23 mouse cellular contexts compared by ENCODE assay signal in the genomic region with DNA sequence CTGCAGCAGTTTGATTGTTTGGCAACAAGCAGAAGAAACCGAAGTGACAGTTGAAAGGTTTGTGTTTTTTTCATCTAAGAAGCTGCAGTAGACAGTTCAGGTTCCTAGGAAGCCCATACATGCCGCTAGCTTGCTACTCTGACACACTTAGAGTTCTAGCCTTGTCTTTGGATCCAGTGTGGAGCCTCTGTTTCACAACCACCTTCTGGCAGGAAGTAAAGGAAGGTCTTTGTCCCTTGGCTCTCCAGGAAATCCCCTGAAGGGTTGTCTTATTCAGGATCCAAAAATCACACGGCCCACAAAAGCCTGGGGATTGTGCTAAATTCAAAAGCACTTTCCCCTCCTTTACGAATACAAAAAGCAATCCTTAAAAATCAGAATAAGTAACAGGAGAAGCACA. TPM values are rescaled to one million over a fixed set of nuclear protein-coding genes. Genes with fewer than 3 reads are reported as not detected.
A peak's percentile ranks its signal among the peaks of the same experiment; 100 is the strongest.
DNase-seq lines count a peak whose midpoint lies in the region; ATAC-seq and TF ChIP-seq lines count a peak whose summit lies in the region.
"Had no signal": no experiment of that assay in that cellular context is flagged by ENCODE, and none has a peak within 500 bp of the region (broad histone marks: within the 10 kb centered on the region; RNA-seq: fewer than 3 reads in every experiment).

No protein-coding gene starts in this region.

- no peak overlapping the region for H3K9ac ChIP-seq in hindbrain, postnatal 0 days (replicated peaks; ENCODE audit: low read length)
- no peak overlapping the region for H3K9ac ChIP-seq in hindbrain, embryonic 14.5 days
- H3K9ac ChIP-seq in intestine, embryonic 15.5 days, result peak overlapping the region; percentile 12; the same call in 1 of the 2 replicates
- H3K9ac ChIP-seq: embryonic facial prominence, embryonic 13.5 days; forebrain, embryonic 15.5 days; hindbrain, embryonic 13.5 days had no signal

- peak overlapping the region; percentile 2; the same call in 1 of the 2 replicates for H3K27ac ChIP-seq in hindbrain, postnatal 0 days
- H3K27ac ChIP-seq in hindbrain, embryonic 14.5 days, result no peak overlapping the region
- H3K27ac ChIP-seq in intestine, embryonic 15.5 days, result peak overlapping the region; percentile 25; the same call in 1 of the 2 replicates
- H3K27ac ChIP-seq in forebrain, embryonic 10.5 days, result no peak overlapping the region
- H3K27ac ChIP-seq: embryonic facial prominence, embryonic 13.5 days; forebrain, embryonic 15.5 days; heart, embryonic 10.5 days; hindbrain, embryonic 13.5 days had no signal

- H3K27me3 ChIP-seq in hindbrain, postnatal 0 days (ENCODE audit: insufficient read depth, low read length), result no peaks in the 10 kb centered on the region
- no peaks in the 10 kb centered on the region for H3K27me3 ChIP-seq in hindbrain, embryonic 14.5 days (ENCODE audit: control insufficient read depth, insufficient read depth, low read length)
- H3K27me3 ChIP-seq in intestine, embryonic 15.5 days (replicated peaks), result no peaks in the 10 kb centered on the region
- 0 out of 2 replicates have a peak, but pooled peaks cover 3% of the 10 kb centered on the region for H3K27me3 ChIP-seq in forebrain, embryonic 10.5 days (ENCODE audit: poor library complexity, severe bottlenecking)
- H3K27me3 ChIP-seq: CH12.LX; embryonic facial prominence, embryonic 13.5 days had no signal

- DNase-seq in hindbrain, postnatal 0 days (ENCODE audit: low spot score), result no peak
- DNase-seq in hindbrain, embryonic 14.5 days (ENCODE audit: low spot score), result no peak
- DNase-seq in thymus, postnatal 14 days, result peak; percentile 8
- DNase-seq in thymus, postnatal 0 days (ENCODE audit: low spot score), result no peak
- DNase-seq in kidney, postnatal 36 days, result no peak
- no peak for DNase-seq in forebrain, embryonic 10.5 days (ENCODE audit: extremely low spot score, low spot score)
- DNase-seq: adrenal gland, adult 8-10 months; cerebellum, adult 18-20 months; cerebellum, adult 9-11 months; cerebellum, postnatal 36 days; gastrocnemius, postnatal 36 days; heart, adult 11 months; heart, postnatal 10 days had no signal

- H3K4me2 ChIP-seq in hindbrain, postnatal 0 days (ENCODE audit: low read depth, low read length), result no peak overlapping the region
- H3K4me2 ChIP-seq in hindbrain, embryonic 14.5 days (replicated peaks), result no peak overlapping the region
- no peak overlapping the region for H3K4me2 ChIP-seq in intestine, embryonic 15.5 days (replicated peaks)
- H3K4me2 ChIP-seq: embryonic facial prominence, embryonic 13.5 days; forebrain, embryonic 15.5 days; hindbrain, embryonic 13.5 days had no signal

- WGBS in hindbrain, postnatal 0 days, result 49% methylated on average over 4 of the region's 4 CpGs
- WGBS in hindbrain, embryonic 14.5 days, result 65% methylated on average over 4 of the region's 4 CpGs
- WGBS in intestine, embryonic 15.5 days, result 65% methylated on average over 4 of the region's 4 CpGs
- 55% methylated on average over 4 of the region's 4 CpGs for WGBS in forebrain, embryonic 10.5 days

- no peak for TF ChIP-seq CTCF in hindbrain, postnatal 0 days (IDR thresholded peaks at IDR 0.05; ENCODE audit: low read depth)

- H3K4me1 ChIP-seq in hindbrain, postnatal 0 days (ENCODE audit: insufficient read depth, low read length), result no peaks in the 10 kb centered on the region
- no peaks in the 10 kb centered on the region for H3K4me1 ChIP-seq in hindbrain, embryonic 14.5 days (replicated peaks; ENCODE audit: control insufficient read depth, insufficient read depth, low read length)
- H3K4me1 ChIP-seq in intestine, embryonic 15.5 days (replicated peaks), result 0 out of 2 replicates have a peak, but pooled peaks cover 3% of the 10 kb centered on the region
- peaks cover 12% of the 10 kb centered on the region for H3K4me1 ChIP-seq in forebrain, embryonic 10.5 days
- H3K4me1 ChIP-seq: embryonic facial prominence, embryonic 13.5 days; forebrain, embryonic 15.5 days; heart, embryonic 10.5 days; hindbrain, embryonic 13.5 days had no signal

- no peak overlapping the region for H3K4me3 ChIP-seq in hindbrain, postnatal 0 days (ENCODE audit: low read length)
- no peak overlapping the region for H3K4me3 ChIP-seq in hindbrain, embryonic 14.5 days (replicated peaks; ENCODE audit: low read length)
- H3K4me3 ChIP-seq in intestine, embryonic 15.5 days (replicated peaks), result no peak overlapping the region
- no peak overlapping the region for H3K4me3 ChIP-seq in forebrain, embryonic 10.5 days
- H3K4me3 ChIP-seq: embryonic facial prominence, embryonic 13.5 days; forebrain, embryonic 15.5 days; heart, embryonic 10.5 days; hindbrain, embryonic 13.5 days had no signal

- no peaks in the 10 kb centered on the region for H3K36me3 ChIP-seq in hindbrain, postnatal 0 days (ENCODE audit: insufficient read depth, low read length)
- H3K36me3 ChIP-seq in hindbrain, embryonic 14.5 days (replicated peaks; ENCODE audit: control insufficient read depth, insufficient read depth), result no peaks in the 10 kb centered on the region
- no peaks in the 10 kb centered on the region for H3K36me3 ChIP-seq in intestine, embryonic 15.5 days
- no peaks in the 10 kb centered on the region for H3K36me3 ChIP-seq in forebrain, embryonic 10.5 days (replicated peaks)
- H3K36me3 ChIP-seq: embryonic facial prominence, embryonic 13.5 days; forebrain, embryonic 15.5 days; heart, embryonic 10.5 days; hindbrain, embryonic 13.5 days had no signal

- no peaks in the 10 kb centered on the region for H3K9me3 ChIP-seq in hindbrain, postnatal 0 days (ENCODE audit: low read length)
- no peaks in the 10 kb centered on the region for H3K9me3 ChIP-seq in hindbrain, embryonic 14.5 days (ENCODE audit: control insufficient read depth, low read length)
- H3K9me3 ChIP-seq in intestine, embryonic 15.5 days, result no peaks in the 10 kb centered on the region
- H3K9me3 ChIP-seq in forebrain, embryonic 10.5 days, result no peaks in the 10 kb centered on the region
- H3K9me3 ChIP-seq: embryonic facial prominence, embryonic 13.5 days; forebrain, embryonic 15.5 days; heart, embryonic 10.5 days; hindbrain, embryonic 13.5 days had no signal

- ATAC-seq in hindbrain, postnatal 0 days, result no peak
- ATAC-seq in hindbrain, embryonic 14.5 days (ENCODE audit: low FRiP score), result no peak
- no peak for ATAC-seq in intestine, embryonic 15.5 days
- no peak for ATAC-seq in erythroid progenitor cell, adult 5-6 weeks (replicated peaks; ENCODE audit: low FRiP score, poor library complexity, severe bottlenecking)
- ATAC-seq: forebrain, embryonic 15.5 days had no signal

RNA-seq across cellular contexts. Expression of a gene that starts 9.5 kb away (rescaled TPM):
- 6.8 and 9.8 TPM in 2 replicates for total RNA-seq in hindbrain, postnatal 0 days (2014; rRNA removed)
- polyA plus RNA-seq in hindbrain, postnatal 0 days (2015; fragmentation: Nextera tagmentation; extraction: Ambion mirVana), result 10.2 and 11.2 TPM in 2 replicates
- polyA plus RNA-seq in hindbrain, embryonic 14.5 days (2014; fragmentation: Nextera tagmentation; extraction: Ambion mirVana), result 16.9 and 18.1 TPM in 2 replicates
- polyA plus RNA-seq in thymus, postnatal 0 days (2015; fragmentation: Nextera tagmentation; extraction: Ambion mirVana), result 7.2 and 7.6 TPM in 2 replicates
- polyA plus RNA-seq in intestine, embryonic 15.5 days (2015; fragmentation: Nextera tagmentation; extraction: Ambion mirVana), result 5.3 and 6.2 TPM in 2 replicates
- polyA plus RNA-seq in forebrain, embryonic 10.5 days (2016; fragmentation: Nextera tagmentation; extraction: Ambion mirVana), result 7.4 and 7.5 TPM in 2 replicates
- total RNA-seq in erythroid progenitor cell, adult 5-6 weeks (2015; ENCODE audit: low replicate concordance), result 1.8 TPM in 1 of 2 replicates, not detected in the other
- 0.30 and 0.90 TPM in 2 replicates for total RNA-seq in erythroid progenitor cell, adult 5-6 weeks (2017; ENCODE audit: low replicate concordance)

RNA-seq across cellular contexts. Expression of a gene that starts 54.1 kb away (rescaled TPM):
- 27.3 and 31.5 TPM in 2 replicates for total RNA-seq in hindbrain, postnatal 0 days (2014; rRNA removed)
- polyA plus RNA-seq in hindbrain, postnatal 0 days (2015; fragmentation: Nextera tagmentation; extraction: Ambion mirVana), result 1.7 and 1.9 TPM in 2 replicates
- polyA plus RNA-seq in hindbrain, embryonic 14.5 days (2014; fragmentation: Nextera tagmentation; extraction: Ambion mirVana), result 4.9 and 6.8 TPM in 2 replicates
- 1.2 and 1.4 TPM in 2 replicates for polyA plus RNA-seq in thymus, postnatal 0 days (2015; fragmentation: Nextera tagmentation; extraction: Ambion mirVana)
- polyA plus RNA-seq in intestine, embryonic 15.5 days (2015; fragmentation: Nextera tagmentation; extraction: Ambion mirVana), result 4.4 TPM in 2 replicates
- polyA plus RNA-seq in forebrain, embryonic 10.5 days (2016; fragmentation: Nextera tagmentation; extraction: Ambion mirVana), result 1.5 and 1.8 TPM in 2 replicates
- total RNA-seq in erythroid progenitor cell, adult 5-6 weeks (2015; ENCODE audit: low replicate concordance), result 1.1 and 1.7 TPM in 2 replicates
- total RNA-seq in erythroid progenitor cell, adult 5-6 weeks (2017; ENCODE audit: low replicate concordance), result 2.7 and 3.6 TPM in 2 replicates

RNA-seq across cellular contexts. Expression of a gene that starts 54.5 kb away (rescaled TPM):
- 0.72 and 0.94 TPM in 2 replicates for total RNA-seq in hindbrain, postnatal 0 days (2014; rRNA removed)
- 2.3 and 3.1 TPM in 2 replicates for polyA plus RNA-seq in hindbrain, postnatal 0 days (2015; fragmentation: Nextera tagmentation; extraction: Ambion mirVana)
- polyA plus RNA-seq in hindbrain, embryonic 14.5 days (2014; fragmentation: Nextera tagmentation; extraction: Ambion mirVana), result 1.4 and 1.9 TPM in 2 replicates
- 0.75 and 0.94 TPM in 2 replicates for polyA plus RNA-seq in thymus, postnatal 0 days (2015; fragmentation: Nextera tagmentation; extraction: Ambion mirVana)
- 1.4 and 1.5 TPM in 2 replicates for polyA plus RNA-seq in intestine, embryonic 15.5 days (2015; fragmentation: Nextera tagmentation; extraction: Ambion mirVana)
- 0.63 and 1.1 TPM in 2 replicates for polyA plus RNA-seq in forebrain, embryonic 10.5 days (2016; fragmentation: Nextera tagmentation; extraction: Ambion mirVana)
- total RNA-seq in erythroid progenitor cell, adult 5-6 weeks (2015; ENCODE audit: low replicate concordance), result not detected in 2 replicates
- not detected in 2 replicates for total RNA-seq in erythroid progenitor cell, adult 5-6 weeks (2017; ENCODE audit: low replicate concordance)
- total RNA-seq: hematopoietic stem cell, adult 5-6 weeks had no signal

RNA-seq across cellular contexts. Expression of a gene that starts 57.9 kb away (rescaled TPM):
- total RNA-seq in hindbrain, postnatal 0 days (2014; rRNA removed), result not detected in 2 replicates
- polyA plus RNA-seq in hindbrain, postnatal 0 days (2015; fragmentation: Nextera tagmentation; extraction: Ambion mirVana), result 0.14 TPM in 1 of 2 replicates, not detected in the other
- not detected in 2 replicates for polyA plus RNA-seq in hindbrain, embryonic 14.5 days (2014; fragmentation: Nextera tagmentation; extraction: Ambion mirVana)
- polyA plus RNA-seq in thymus, postnatal 0 days (2015; fragmentation: Nextera tagmentation; extraction: Ambion mirVana), result 2.1 and 3.1 TPM in 2 replicates
- polyA plus RNA-seq in intestine, embryonic 15.5 days (2015; fragmentation: Nextera tagmentation; extraction: Ambion mirVana), result 0.70 and 0.88 TPM in 2 replicates
- not detected in 2 replicates for polyA plus RNA-seq in forebrain, embryonic 10.5 days (2016; fragmentation: Nextera tagmentation; extraction: Ambion mirVana)
- not detected in 2 replicates for total RNA-seq in erythroid progenitor cell, adult 5-6 weeks (2015; ENCODE audit: low replicate concordance)
- total RNA-seq in erythroid progenitor cell, adult 5-6 weeks (2017; ENCODE audit: low replicate concordance), result not detected in 2 replicates
- total RNA-seq: gastrocnemius, adult 8-10 months; gastrocnemius, postnatal 36 days; heart, postnatal 10 days had no signal
- polyA plus RNA-seq: forebrain, embryonic 11.5 days; forebrain, embryonic 15.5 days; heart, embryonic 10.5 days had no signal

Comparison
In these comparisons a context has a peak if more than half of its experiments do, and no peak if none do; other contexts are left out.
1. H3K27ac ChIP-seq: peak in hindbrain, postnatal 0 days (single experiment) and intestine, embryonic 15.5 days (single experiment); none in hindbrain, embryonic 14.5 days (single experiment) and forebrain, embryonic 10.5 days (single experiment).